Mouse (Mus musculus): ENCODE data around the gene Gamt.

DNA sequence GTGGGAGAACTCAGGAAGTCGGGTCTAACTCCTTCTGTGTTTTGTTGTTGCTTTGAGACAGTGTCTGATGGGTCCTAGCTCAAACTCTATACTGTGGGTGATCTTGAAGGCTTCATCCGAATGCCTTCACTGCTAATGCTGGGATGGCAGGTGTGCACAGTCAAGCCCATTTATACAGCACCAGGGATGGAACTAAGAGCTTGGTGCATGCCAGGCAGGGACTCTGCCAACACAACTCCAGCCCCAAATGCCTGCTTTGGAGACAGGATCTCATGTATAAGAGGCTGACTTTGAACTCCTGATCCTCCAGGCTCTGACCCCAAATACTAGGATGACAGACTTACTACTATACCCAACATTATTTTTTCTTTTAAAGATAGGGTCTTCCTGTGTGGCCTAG, 10.8 kb downstream of the Gamt start:
- TF ChIP-seq POLR2A (IDR thresholded peaks at IDR 0.05; ENCODE audit: insufficient read depth, low read length) (no peak), CTCF (IDR thresholded peaks at IDR 0.05; ENCODE audit: low read depth, low read length) (no peak)

Data from ES-Bruce4 (cell line).